Mouse (Mus musculus): ENCODE results near the gene Zfyve9.

Zfyve9 gene

DNA sequence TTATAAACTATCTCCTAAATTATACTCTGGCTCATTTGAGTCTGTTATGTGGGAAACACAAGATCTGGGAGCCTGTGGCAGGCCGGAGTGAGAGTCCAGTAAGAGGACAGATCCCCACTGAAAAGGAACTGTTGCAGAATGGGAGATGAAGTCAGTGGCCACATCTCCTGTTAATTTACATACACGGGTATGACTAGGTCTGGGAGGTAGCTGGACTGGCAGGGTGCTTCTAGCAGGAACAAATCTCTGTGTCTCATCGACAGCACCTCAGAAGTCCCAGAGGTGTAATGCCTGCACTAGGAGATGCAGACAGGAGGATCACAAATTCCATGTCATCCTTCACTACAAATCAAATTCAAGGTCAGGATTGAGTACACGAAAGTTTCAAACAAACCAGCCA, 162.0 kb downstream of the Zfyve9 start:
- DNase-seq (ENCODE audit: low read depth, low spot score): no peak

DNA sequence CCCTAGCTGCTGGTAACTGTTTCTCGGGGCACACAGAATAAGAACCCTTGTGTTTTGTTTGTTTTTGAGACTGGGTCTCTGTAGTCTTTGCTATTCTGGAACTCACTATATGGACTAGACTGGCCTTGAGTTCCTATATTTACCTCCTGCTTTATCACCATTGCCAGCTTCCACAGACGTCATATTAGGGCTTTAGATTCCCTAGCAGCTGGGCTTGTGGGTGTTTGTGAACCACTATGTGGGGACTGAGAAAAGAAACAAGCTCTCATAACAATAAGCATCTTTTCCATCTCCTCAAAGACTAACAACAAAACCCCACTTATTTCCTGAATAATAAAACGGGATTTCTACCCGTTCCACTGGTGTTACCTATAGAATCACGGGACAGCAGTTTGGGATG, 169.7 kb downstream of the Zfyve9 start:
- no peak for DNase-seq (ENCODE audit: low read depth, low spot score)

DNA sequence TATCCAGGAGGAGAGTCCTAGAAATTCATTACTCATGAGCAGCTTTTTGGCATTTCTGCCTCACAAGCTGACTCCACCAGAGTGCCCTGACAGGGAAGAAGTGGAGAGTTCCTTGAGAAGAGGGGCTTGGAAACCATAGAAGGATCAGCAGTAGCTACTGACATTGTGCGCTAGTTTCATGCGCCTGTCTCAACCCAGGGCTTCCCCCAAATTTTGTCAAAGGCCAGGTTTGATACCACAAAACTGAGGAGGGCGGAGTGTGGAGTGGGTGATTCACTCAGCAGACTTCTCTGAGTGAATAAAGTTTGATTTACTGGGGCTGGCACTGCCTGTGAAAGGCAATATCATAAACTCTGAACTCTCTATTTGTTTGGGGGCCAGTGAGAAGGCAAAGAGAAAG, 171.9 kb downstream of the Zfyve9 start:
- no peak for DNase-seq (ENCODE audit: low read depth, low spot score)

DNA sequence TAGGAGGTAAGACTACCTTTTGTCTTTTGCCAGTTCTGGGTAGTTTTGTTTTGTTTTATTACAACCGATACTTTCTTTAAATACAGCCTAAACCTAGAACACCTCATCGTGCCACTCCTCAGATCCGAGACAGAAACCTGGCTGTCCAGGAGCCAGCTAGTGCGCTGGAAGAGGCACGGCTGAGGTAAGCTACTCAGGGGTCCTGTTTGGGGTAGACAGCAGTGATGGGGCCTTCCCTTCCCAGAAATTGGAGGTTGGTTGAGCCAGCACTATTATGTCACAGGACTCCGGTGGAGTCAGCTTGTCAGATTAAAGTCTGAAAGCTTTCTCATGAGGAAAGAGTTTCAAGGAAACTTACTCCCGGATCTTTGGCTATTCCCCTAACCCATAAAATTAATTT, 178.7 kb downstream of the Zfyve9 start:
- no peak for DNase-seq (ENCODE audit: low read depth, low spot score)

DNA sequence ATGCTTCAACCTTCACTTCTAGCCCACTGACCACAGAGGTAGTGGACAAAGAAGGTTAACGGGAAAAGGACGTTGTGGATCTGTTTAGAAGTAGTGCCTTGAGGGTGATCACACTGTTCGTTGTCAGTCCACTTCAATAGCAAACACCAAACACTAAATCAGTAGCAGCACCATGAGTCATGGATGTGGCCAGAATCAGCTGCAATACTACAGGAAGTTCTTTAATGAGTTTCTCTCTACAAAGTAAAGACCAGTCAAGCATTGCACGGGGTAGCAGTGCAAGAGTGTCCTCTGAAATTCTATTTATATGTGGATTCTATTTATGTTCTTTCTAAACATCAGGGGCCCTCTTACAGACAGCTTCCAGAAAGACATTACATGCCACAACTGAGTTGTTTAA, 182.3 kb downstream of the Zfyve9 start:
- no peak for DNase-seq (ENCODE audit: low read depth, low spot score)

DNA sequence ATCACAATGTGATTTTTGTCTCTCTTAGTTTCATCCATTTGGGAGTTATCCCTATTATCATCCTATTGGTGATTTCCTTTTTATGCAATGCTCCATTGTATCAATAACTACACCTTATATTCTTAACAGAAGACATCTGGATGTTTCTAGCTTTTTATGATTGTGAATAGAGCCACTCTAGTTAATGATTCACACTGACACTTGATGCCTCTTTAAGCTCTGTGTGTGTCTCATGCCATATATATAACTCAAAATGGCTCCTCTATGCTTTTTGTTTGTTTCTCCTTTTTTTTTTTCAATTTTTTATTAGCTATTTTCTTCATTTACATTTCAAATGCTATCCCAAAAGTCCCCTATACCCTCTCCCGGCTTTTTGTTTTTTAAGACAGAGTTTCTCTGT, 184.8 kb downstream of the Zfyve9 start:
- no peak for DNase-seq (ENCODE audit: low read depth, low spot score)

DNA sequence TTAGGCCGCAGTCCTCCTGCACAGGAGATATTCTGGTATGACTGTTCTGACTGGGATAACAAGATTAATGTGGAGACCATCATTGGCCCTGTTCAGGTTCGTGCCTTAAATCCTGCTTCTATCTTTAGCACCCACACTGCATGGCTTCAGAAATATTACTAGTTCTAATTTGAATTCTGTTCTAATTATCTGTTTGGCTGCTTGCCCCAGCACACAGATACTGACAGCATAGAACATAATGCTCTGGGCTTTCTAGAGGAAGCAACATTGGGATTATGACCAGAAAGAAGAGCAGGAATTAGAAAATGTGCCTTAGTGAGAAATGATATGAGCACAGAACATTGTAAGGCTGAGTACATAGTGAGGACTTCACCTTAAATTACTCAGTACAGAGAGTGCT, 187.2 kb downstream of the Zfyve9 start:
- DNase-seq (ENCODE audit: low read depth, low spot score): no peak
